ENCODE assay signal across 13 mouse cellular contexts in the genomic region with DNA sequence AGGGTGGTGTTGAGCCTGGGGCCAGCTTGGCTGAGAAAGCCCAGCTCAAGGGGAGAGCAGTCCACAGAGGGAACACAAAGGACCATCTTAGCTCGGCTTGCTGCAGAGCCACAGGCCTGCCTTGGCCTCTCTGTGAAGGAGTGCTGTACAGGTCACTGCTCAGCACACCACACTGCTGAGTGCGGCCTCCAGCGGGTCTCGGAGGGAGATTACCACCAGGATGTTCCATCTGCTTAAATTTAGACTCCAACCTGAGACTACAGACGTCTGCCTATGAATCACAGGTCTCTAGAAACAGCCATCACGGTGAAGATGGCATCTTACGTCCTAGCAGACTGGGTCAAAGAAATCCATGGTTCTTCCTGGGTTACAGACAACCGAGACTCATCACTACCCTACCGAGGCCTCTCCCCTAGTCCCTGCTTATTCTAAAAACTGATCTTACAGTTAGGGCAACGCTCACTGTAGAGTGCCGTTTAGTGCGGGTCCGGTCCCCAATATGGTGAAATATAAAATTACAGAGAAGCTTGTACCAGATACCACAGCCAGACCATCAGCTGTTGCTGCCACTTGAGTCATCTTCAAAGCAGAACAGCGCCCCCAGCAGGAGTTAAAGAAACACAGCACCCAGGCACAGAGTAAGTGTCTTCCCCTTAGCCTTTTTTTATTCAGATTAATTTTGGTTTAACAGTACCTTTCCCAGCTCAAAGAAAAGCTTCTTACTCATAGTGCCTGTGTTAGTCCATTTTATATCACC. TPM values are rescaled to one million over a fixed set of nuclear protein-coding genes. Genes with fewer than 3 reads are reported as not detected.
A peak's percentile ranks its signal among the peaks of the same experiment; 100 is the strongest.
DNase-seq lines count a peak whose midpoint lies in the region; ATAC-seq and TF ChIP-seq lines count a peak whose summit lies in the region.
"Had no signal": no experiment of that assay in that cellular context is flagged by ENCODE, and none has a peak within 500 bp of the region (broad histone marks: within the 10 kb centered on the region; RNA-seq: fewer than 3 reads in every experiment).

No protein-coding gene starts in this region.

- no peak for DNase-seq in forebrain, embryonic 10.5 days (ENCODE audit: extremely low spot score, low spot score)
- no peak for DNase-seq in forebrain, embryonic 14.5 days (ENCODE audit: low spot score)
- DNase-seq in limb, embryonic 11.5 days (ENCODE audit: low spot score), result no peak
- DNase-seq in limb, embryonic 10.5 days (ENCODE audit: low spot score), result no peak
- DNase-seq in brain, adult 2 months (ENCODE audit: low read depth, low spot score), result peak; percentile 54
- DNase-seq in right cerebral cortex, postnatal 10 days (ENCODE audit: low spot score in 2 of 2), result no peak
- DNase-seq: gastrocnemius, postnatal 36 days; kidney, postnatal 4 days had no signal

- H3K27ac ChIP-seq in forebrain, embryonic 10.5 days, result peak overlapping the region; percentile 36; the same call in 1 of the 2 replicates
- no peak overlapping the region for H3K27ac ChIP-seq in forebrain, embryonic 14.5 days (ENCODE audit: low read depth, low read length)
- H3K27ac ChIP-seq in limb, embryonic 11.5 days (replicated peaks; ENCODE audit: low read depth, low read length), result no peak overlapping the region
- H3K27ac ChIP-seq in limb, embryonic 10.5 days, result no peak overlapping the region
- no peak overlapping the region for H3K27ac ChIP-seq in heart, embryonic 12.5 days (ENCODE audit: poor library complexity, severe bottlenecking)
- H3K27ac ChIP-seq: liver, embryonic 15.5 days had no signal

- 59% methylated on average over 14 of the region's 14 CpGs for WGBS in forebrain, embryonic 10.5 days
- WGBS in forebrain, embryonic 14.5 days, result 66% methylated on average over 14 of the region's 14 CpGs
- 71% methylated on average over 14 of the region's 14 CpGs for WGBS in limb, embryonic 11.5 days
- WGBS in limb, embryonic 10.5 days, result 73% methylated on average over 14 of the region's 14 CpGs
- WGBS in heart, embryonic 12.5 days, result 68% methylated on average over 14 of the region's 14 CpGs

- no peak overlapping the region for H3K4me2 ChIP-seq in forebrain, embryonic 14.5 days (ENCODE audit: low read length)
- H3K4me2 ChIP-seq in limb, embryonic 11.5 days (ENCODE audit: low read depth, severe bottlenecking), result no peak overlapping the region
- no peak overlapping the region for H3K4me2 ChIP-seq in heart, embryonic 12.5 days
- H3K4me2 ChIP-seq: liver, embryonic 15.5 days had no signal

- no peak overlapping the region for H3K4me3 ChIP-seq in forebrain, embryonic 10.5 days
- H3K4me3 ChIP-seq in forebrain, embryonic 14.5 days (ENCODE audit: low read depth, low read length), result no peak overlapping the region
- no peak overlapping the region for H3K4me3 ChIP-seq in limb, embryonic 11.5 days (ENCODE audit: low read depth, low read length)
- no peak overlapping the region for H3K4me3 ChIP-seq in limb, embryonic 10.5 days
- no peak overlapping the region for H3K4me3 ChIP-seq in C2C12 (ENCODE audit: insufficient read depth, poor library complexity, severe bottlenecking)
- H3K4me3 ChIP-seq in heart, embryonic 12.5 days, result no peak overlapping the region
- H3K4me3 ChIP-seq: liver, embryonic 15.5 days had no signal

- ATAC-seq in forebrain, embryonic 14.5 days, result no peak
- no peak for ATAC-seq in limb, embryonic 11.5 days (ENCODE audit: insufficient number of reproducible peaks, low FRiP score, low TSS enrichment, low read depth)
- ATAC-seq in heart, embryonic 12.5 days (ENCODE audit: insufficient number of reproducible peaks, low FRiP score), result no peak
- ATAC-seq: intestine, postnatal 0 days had no signal

- TF ChIP-seq CTCF in C2C12 (IDR thresholded peaks at IDR 0.05; ENCODE audit: control insufficient read depth, insufficient read depth, insufficient read length), result peak; percentile 8

- H3K27me3 ChIP-seq in forebrain, embryonic 10.5 days (ENCODE audit: poor library complexity, severe bottlenecking), result peaks cover 81% of the 10 kb centered on the region
- H3K27me3 ChIP-seq in forebrain, embryonic 14.5 days (replicated peaks; ENCODE audit: control insufficient read depth, insufficient read depth, low read length), result no peaks in the 10 kb centered on the region
- peaks cover 26% of the 10 kb centered on the region for H3K27me3 ChIP-seq in limb, embryonic 11.5 days (ENCODE audit: control insufficient read depth, insufficient read depth, low read length)
- H3K27me3 ChIP-seq in limb, embryonic 10.5 days (ENCODE audit: low read depth, poor library complexity, severe bottlenecking), result peaks cover 90% of the 10 kb centered on the region
- H3K27me3 ChIP-seq in C2C12 (ENCODE audit: control insufficient read depth, insufficient read depth, insufficient read length), result peaks cover 5% of the 10 kb centered on the region
- peaks cover 91% of the 10 kb centered on the region for H3K27me3 ChIP-seq in heart, embryonic 12.5 days (replicated peaks)

- no peak overlapping the region for H3ac ChIP-seq in C2C12 (ENCODE audit: control insufficient read depth, insufficient read length, low read depth)

- H3K79me3 ChIP-seq in C2C12 (ENCODE audit: low read depth), result no peaks in the 10 kb centered on the region

- H3K79me2 ChIP-seq in C2C12 (ENCODE audit: control insufficient read depth, insufficient read depth), result no peaks in the 10 kb centered on the region

- H3K36me3 ChIP-seq in forebrain, embryonic 10.5 days (replicated peaks), result no peaks in the 10 kb centered on the region
- no peaks in the 10 kb centered on the region for H3K36me3 ChIP-seq in forebrain, embryonic 14.5 days (ENCODE audit: control insufficient read depth, insufficient read depth, low read length)
- H3K36me3 ChIP-seq in limb, embryonic 11.5 days (ENCODE audit: control insufficient read depth, insufficient read depth, low read length), result no peaks in the 10 kb centered on the region
- no peaks in the 10 kb centered on the region for H3K36me3 ChIP-seq in limb, embryonic 10.5 days
- no peaks in the 10 kb centered on the region for H3K36me3 ChIP-seq in C2C12 (ENCODE audit: control insufficient read depth, insufficient read depth)
- H3K36me3 ChIP-seq in heart, embryonic 12.5 days, result no peaks in the 10 kb centered on the region
- H3K36me3 ChIP-seq: liver, embryonic 15.5 days had no signal

- H3K4me1 ChIP-seq in forebrain, embryonic 10.5 days, result peaks cover 63% of the 10 kb centered on the region
- H3K4me1 ChIP-seq in forebrain, embryonic 14.5 days (ENCODE audit: control insufficient read depth, insufficient read depth, low read length), result peaks cover 13% of the 10 kb centered on the region
- H3K4me1 ChIP-seq in limb, embryonic 11.5 days (ENCODE audit: control insufficient read depth, insufficient read depth, low read length), result no peaks in the 10 kb centered on the region; the same call in 1 of the 2 replicates
- peaks cover 37% of the 10 kb centered on the region for H3K4me1 ChIP-seq in limb, embryonic 10.5 days
- H3K4me1 ChIP-seq in heart, embryonic 12.5 days (replicated peaks), result peaks cover 29% of the 10 kb centered on the region

- no peak overlapping the region for H3K9ac ChIP-seq in forebrain, embryonic 14.5 days (ENCODE audit: low read length)
- H3K9ac ChIP-seq in limb, embryonic 11.5 days (ENCODE audit: low read length), result peak overlapping the region; percentile 13; the same call in 1 of the 2 replicates
- H3K9ac ChIP-seq in heart, embryonic 12.5 days, result no peak overlapping the region
- H3K9ac ChIP-seq: liver, embryonic 15.5 days had no signal

- H3K9me3 ChIP-seq in forebrain, embryonic 10.5 days, result no peaks in the 10 kb centered on the region
- H3K9me3 ChIP-seq in forebrain, embryonic 14.5 days (replicated peaks; ENCODE audit: control insufficient read depth, low read length), result no peaks in the 10 kb centered on the region
- H3K9me3 ChIP-seq in limb, embryonic 11.5 days (ENCODE audit: control insufficient read depth, low read length), result no peaks in the 10 kb centered on the region
- no peaks in the 10 kb centered on the region for H3K9me3 ChIP-seq in limb, embryonic 10.5 days (replicated peaks)
- no peaks in the 10 kb centered on the region for H3K9me3 ChIP-seq in heart, embryonic 12.5 days (replicated peaks)
- H3K9me3 ChIP-seq: liver, embryonic 15.5 days had no signal

RNA-seq across cellular contexts. Expression of a gene that starts 2.9 kb away (rescaled TPM):
- 0.18 TPM in 1 of 2 replicates, not detected in the other for polyA plus RNA-seq in forebrain, embryonic 10.5 days (2016; fragmentation: Nextera tagmentation; extraction: Ambion mirVana)
- polyA plus RNA-seq in forebrain, embryonic 14.5 days (2014; fragmentation: Nextera tagmentation; extraction: Ambion mirVana), result 0.14 and 0.19 TPM in 2 replicates
- polyA plus RNA-seq in limb, embryonic 11.5 days (2014; fragmentation: Nextera tagmentation; extraction: Ambion mirVana), result 0.27 TPM in 1 of 2 replicates, not detected in the other
- polyA plus RNA-seq in limb, embryonic 10.5 days (2016; fragmentation: Nextera tagmentation; extraction: Ambion mirVana), result 0.15 and 0.33 TPM in 2 replicates
- polyA plus RNA-seq in C2C12 (2012; fragmentation: generic; extraction: Trizol), result 0.16 TPM
- polyA plus RNA-seq in heart, embryonic 12.5 days (2016; fragmentation: Nextera tagmentation; extraction: Ambion mirVana), result 0.09 TPM in 1 of 2 replicates, not detected in the other
- polyA plus RNA-seq: heart, postnatal 0 days; intestine, postnatal 0 days had no signal

RNA-seq across cellular contexts. Expression of a gene that starts 8.7 kb away (rescaled TPM):
- polyA plus RNA-seq in forebrain, embryonic 10.5 days (2016; fragmentation: Nextera tagmentation; extraction: Ambion mirVana), result 0.87 and 0.95 TPM in 2 replicates
- 0.61 and 0.77 TPM in 2 replicates for polyA plus RNA-seq in forebrain, embryonic 14.5 days (2014; fragmentation: Nextera tagmentation; extraction: Ambion mirVana)
- 0.31 TPM in 1 of 2 replicates, not detected in the other for polyA plus RNA-seq in limb, embryonic 11.5 days (2014; fragmentation: Nextera tagmentation; extraction: Ambion mirVana)
- 0.15 TPM in 1 of 2 replicates, not detected in the other for polyA plus RNA-seq in limb, embryonic 10.5 days (2016; fragmentation: Nextera tagmentation; extraction: Ambion mirVana)
- polyA plus RNA-seq in C2C12 (2012; fragmentation: generic; extraction: Trizol), result 0.06 TPM
- polyA plus RNA-seq in heart, embryonic 12.5 days (2016; fragmentation: Nextera tagmentation; extraction: Ambion mirVana), result 0.19 and 0.35 TPM in 2 replicates
- polyA plus RNA-seq: intestine, postnatal 0 days had no signal

RNA-seq across cellular contexts. Expression of a gene that starts 23.3 kb away (rescaled TPM):
- polyA plus RNA-seq in forebrain, embryonic 10.5 days (2016; fragmentation: Nextera tagmentation; extraction: Ambion mirVana), result 95.1 and 97.3 TPM in 2 replicates
- 42.4 and 63.9 TPM in 2 replicates for polyA plus RNA-seq in forebrain, embryonic 14.5 days (2014; fragmentation: Nextera tagmentation; extraction: Ambion mirVana)
- 88.0 and 89.3 TPM in 2 replicates for polyA plus RNA-seq in limb, embryonic 11.5 days (2014; fragmentation: Nextera tagmentation; extraction: Ambion mirVana)
- 83.9 and 86.0 TPM in 2 replicates for polyA plus RNA-seq in limb, embryonic 10.5 days (2016; fragmentation: Nextera tagmentation; extraction: Ambion mirVana)
- polyA plus RNA-seq in C2C12 (2012; fragmentation: generic; extraction: Trizol), result 46.3 TPM
- polyA plus RNA-seq in heart, embryonic 12.5 days (2016; fragmentation: Nextera tagmentation; extraction: Ambion mirVana), result 57.9 and 67.0 TPM in 2 replicates

RNA-seq across cellular contexts. Expression of a gene that starts 30.9 kb away (rescaled TPM):
- polyA plus RNA-seq in forebrain, embryonic 10.5 days (2016; fragmentation: Nextera tagmentation; extraction: Ambion mirVana), result 0.26 TPM in 1 of 2 replicates, not detected in the other
- polyA plus RNA-seq in forebrain, embryonic 14.5 days (2014; fragmentation: Nextera tagmentation; extraction: Ambion mirVana), result 13.2 and 19.3 TPM in 2 replicates
- polyA plus RNA-seq in limb, embryonic 11.5 days (2014; fragmentation: Nextera tagmentation; extraction: Ambion mirVana), result not detected in 2 replicates
- polyA plus RNA-seq in limb, embryonic 10.5 days (2016; fragmentation: Nextera tagmentation; extraction: Ambion mirVana), result not detected in 2 replicates
- polyA plus RNA-seq in C2C12 (2012; fragmentation: generic; extraction: Trizol), result not detected
- polyA plus RNA-seq in heart, embryonic 12.5 days (2016; fragmentation: Nextera tagmentation; extraction: Ambion mirVana), result not detected in 2 replicates
- polyA plus RNA-seq: heart, postnatal 0 days; intestine, postnatal 0 days; liver, embryonic 15.5 days had no signal

RNA-seq across cellular contexts. Expression of a gene that starts 53.4 kb away (rescaled TPM):
- 62.1 and 62.5 TPM in 2 replicates for polyA plus RNA-seq in forebrain, embryonic 10.5 days (2016; fragmentation: Nextera tagmentation; extraction: Ambion mirVana)
- polyA plus RNA-seq in forebrain, embryonic 14.5 days (2014; fragmentation: Nextera tagmentation; extraction: Ambion mirVana), result 225 and 276 TPM in 2 replicates
- 37.6 and 47.4 TPM in 2 replicates for polyA plus RNA-seq in limb, embryonic 11.5 days (2014; fragmentation: Nextera tagmentation; extraction: Ambion mirVana)
- 32.9 and 41.5 TPM in 2 replicates for polyA plus RNA-seq in limb, embryonic 10.5 days (2016; fragmentation: Nextera tagmentation; extraction: Ambion mirVana)
- 0.06 TPM for polyA plus RNA-seq in C2C12 (2012; fragmentation: generic; extraction: Trizol)
- polyA plus RNA-seq in heart, embryonic 12.5 days (2016; fragmentation: Nextera tagmentation; extraction: Ambion mirVana), result 3.8 and 4.9 TPM in 2 replicates
